Mouse (Mus musculus): ENCODE measurements at regions not wholly inside any gene's neighbourhood (a gene's known extent, or its start where the extent isn't known, plus 50 kb on each side); places are given as distances from the start of the nearest gene placed in this dataset.

GRCm38 (mm10) chr2:117984569-117984968 is 127.1 kb upstream of the Thbs1 start:
- TF ChIP-seq CTCF (IDR thresholded peaks at IDR 0.05; ENCODE audit: low read depth, low read length): no peak
- TF ChIP-seq POLR2A (IDR thresholded peaks at IDR 0.05; ENCODE audit: borderline replicate concordance, low read depth, low read length): no peak
